Mouse (Mus musculus) lung, postnatal 0 days (tissue): Measurements from ENCODE around the gene Ncoa3.

Experiments used
- CTCF ChIP-seq: IDR thresholded peaks from 2 replicates; pipeline ENCODE4 v1.5.1; 2016; ENCODE audit warnings: antibody characterized with exemption, mild to moderate bottlenecking
- EP300 ChIP-seq: IDR thresholded peaks from 2 replicates; pipeline ENCODE4 v1.6.1; 2016; ENCODE audit warnings: antibody characterized with exemption, mild to moderate bottlenecking, control low read depth

- TF ChIP-seq CTCF (no peak), EP300 (no peak)
These were observed 110.5 kb downstream of the Ncoa3 start for GRCm38 (mm10) chr2:166102893-166103292.
